Mouse (Mus musculus) hindbrain, embryonic 15.5 days (tissue): ENCODE measurements around the gene Lcn2. TPM values are rescaled to one million over a fixed set of nuclear protein-coding genes. Genes with fewer than 3 reads are reported as not detected.

Source experiments
- ATAC-seq: fragments of 200-750 bp; cut with Nextera tagmentation; 2 replicates; pipeline ENCODE4 v1.8.0; 2017; ENCODE audit warnings: low read depth, moderate number of reproducible peaks, moderate TSS enrichment; ENCODE audit not compliant: low FRiP score
- H3K27ac ChIP-seq: fragments of 300-500 bp; sonication (generic); replicated peaks from 2 replicates; pipeline ENCODE4 v1.5.1; 2015; ENCODE audit warnings: mild to moderate bottlenecking, inconsistent platforms
- H3K27me3 ChIP-seq: fragments of 300-500 bp; sonication (generic); 2 replicates; pipeline ENCODE4 v1.6.1; 2015; ENCODE audit warnings: control low read depth, inconsistent platforms
- H3K36me3 ChIP-seq: fragments of 300-500 bp; sonication (generic); 2 replicates; pipeline ENCODE4 v1.6.1; 2015; ENCODE audit warnings: control low read depth, inconsistent platforms
- H3K4me1 ChIP-seq: fragments of 300-500 bp; sonication (generic); replicated peaks from 2 replicates; pipeline ENCODE4 v1.6.1; 2015; ENCODE audit warnings: control low read depth, inconsistent platforms
- H3K4me2 ChIP-seq: fragments of 300-500 bp; sonication (generic); 2 replicates; pipeline ENCODE4 v1.6.1; 2015; ENCODE audit warnings: moderate library complexity, mild to moderate bottlenecking, inconsistent platforms
- H3K4me3 ChIP-seq: fragments of 300-500 bp; sonication (generic); 2 replicates; pipeline ENCODE4 v1.5.1; 2015; ENCODE audit warnings: mild to moderate bottlenecking, inconsistent platforms
- H3K9ac ChIP-seq: fragments of 300-500 bp; sonication (generic); 2 replicates; pipeline ENCODE4 v1.6.1; 2015; ENCODE audit warnings: inconsistent platforms
- H3K9me3 ChIP-seq: fragments of 300-500 bp; sonication (generic); 2 replicates; pipeline ENCODE4 v1.6.1; 2016; ENCODE audit warnings: control low read depth, inconsistent platforms
- WGBS: fragments of 180-500 bp; shearing (Covaris S2); methylation state at CpG from one replicate; pipeline ENCODE4 v1.1.7; 2015; 5-methylcytosine and 5-hydroxymethylcytosine counted together
- polyA plus RNA-seq: library from polyadenylated mRNA; unstranded; fragments of >200 nt; fragmentation: Nextera tagmentation; extraction: Ambion mirVana; gene quantifications from 2 replicates; pipeline ENCODE4 v1.2.1, GENCODE M21; 2015

Lcn2 gene
- polyA plus RNA-seq, 1 experiment from 2014 or later = 0.73 TPM

DNA sequence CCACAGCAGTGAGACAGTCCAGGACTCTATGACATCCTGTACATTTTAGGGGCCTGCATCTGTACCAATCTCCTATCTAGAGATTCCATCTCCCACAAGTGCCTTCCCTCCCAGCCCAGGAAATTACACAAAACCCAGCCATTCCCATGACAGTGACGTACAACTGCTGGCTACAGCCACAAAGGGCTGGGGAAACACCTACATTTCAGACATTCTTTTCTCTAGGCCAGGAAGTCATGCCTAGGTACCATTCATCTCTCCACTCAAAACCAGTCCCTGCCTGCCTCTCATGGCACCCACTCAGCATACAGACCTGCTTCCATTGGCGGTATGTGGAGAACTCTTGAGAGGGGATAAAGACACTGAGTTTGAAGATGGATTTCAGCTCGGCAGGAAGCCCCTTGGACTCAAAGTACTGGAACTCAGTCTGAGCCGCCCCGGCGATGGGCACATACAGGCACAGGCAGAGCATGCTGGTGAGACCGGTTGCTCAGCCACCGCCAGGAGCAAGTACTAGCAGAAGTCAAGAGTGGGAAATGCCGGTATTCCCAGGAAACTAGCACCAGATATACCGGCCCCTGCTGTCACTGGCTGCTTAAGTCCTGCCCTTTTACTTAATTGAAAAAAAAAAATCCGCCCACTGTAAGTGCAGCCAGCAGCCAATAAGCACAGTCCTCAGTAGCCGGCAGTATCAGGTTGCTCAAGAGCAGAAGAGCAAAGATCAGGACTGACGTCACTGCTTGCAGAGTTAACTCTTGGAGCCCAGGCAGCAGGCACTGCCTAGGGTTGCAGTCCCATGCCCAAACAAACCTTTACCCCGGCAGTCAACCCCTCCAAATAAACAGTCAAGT is 35.7 kb upstream of the Lcn2 start:
- H3K27me3 ChIP-seq = no peaks in the 10 kb centered on the region
- peak overlapping the region; percentile 40 for H3K9ac ChIP-seq
- peak; percentile 80 for ATAC-seq
- peaks cover 53% of the 10 kb centered on the region for H3K4me1 ChIP-seq
- H3K4me2 ChIP-seq = peak overlapping the region; percentile 67
- H3K27ac ChIP-seq = peak overlapping the region; percentile 77
- peak overlapping the region; percentile 41 for H3K4me3 ChIP-seq
- peaks cover 26% of the 10 kb centered on the region for H3K36me3 ChIP-seq
- no peaks in the 10 kb centered on the region for H3K9me3 ChIP-seq
- WGBS = 3% methylated on average over 14 of the region's 14 CpGs

DNA sequence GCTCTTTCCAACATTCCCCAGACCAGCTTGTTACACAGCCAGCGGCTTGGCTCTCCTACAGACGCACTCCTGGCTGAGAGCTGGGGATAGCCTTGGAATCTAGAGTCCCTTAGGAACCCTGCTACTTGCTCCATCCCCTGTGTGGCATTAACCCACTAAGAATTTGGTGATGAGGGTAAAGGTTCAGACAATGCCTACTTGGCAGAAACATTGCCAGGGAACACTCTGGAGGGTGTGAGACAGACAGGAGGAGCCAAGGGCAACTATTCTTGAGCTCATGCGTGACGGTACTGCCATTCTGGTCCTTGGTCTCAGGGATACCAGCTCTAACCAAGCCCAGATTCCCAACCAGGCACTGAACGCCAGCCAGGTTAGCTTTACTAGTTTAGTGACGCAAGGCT is 33.8 kb upstream of the Lcn2 start:
- peaks cover 44% of the 10 kb centered on the region for H3K36me3 ChIP-seq
- H3K9me3 ChIP-seq = no peaks in the 10 kb centered on the region
- 92% methylated on average over 6 of the region's 6 CpGs for WGBS
- peaks cover 36% of the 10 kb centered on the region for H3K4me1 ChIP-seq
- H3K4me2 ChIP-seq = no peak overlapping the region
- H3K4me3 ChIP-seq = no peak overlapping the region
- H3K27ac ChIP-seq = no peak overlapping the region
- no peak overlapping the region for H3K9ac ChIP-seq
- ATAC-seq = no peak
- no peaks in the 10 kb centered on the region for H3K27me3 ChIP-seq

DNA sequence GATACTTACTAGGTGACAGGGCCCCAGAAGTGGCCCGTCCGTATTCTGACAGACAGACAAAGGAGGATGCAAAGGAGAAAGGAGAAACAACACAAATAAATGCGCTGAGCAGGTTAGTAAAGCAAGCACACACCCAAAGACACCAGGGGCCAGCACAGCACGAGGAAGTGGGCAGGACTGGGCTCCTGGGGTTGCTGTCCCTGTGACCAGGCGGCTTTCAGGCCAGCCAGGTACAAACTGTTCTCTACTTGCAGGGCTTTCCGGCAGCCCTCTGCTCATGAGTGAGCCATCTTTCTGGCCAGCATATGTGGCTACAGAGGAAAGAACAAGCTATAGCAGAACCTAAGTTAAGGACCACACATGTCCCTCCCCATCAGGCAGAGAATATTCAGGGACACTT is 32.6 kb upstream of the Lcn2 start:
- no peak overlapping the region for H3K27ac ChIP-seq
- WGBS = 77% methylated on average over 6 of the region's 6 CpGs
- no peak overlapping the region for H3K4me2 ChIP-seq
- no peaks in the 10 kb centered on the region for H3K9me3 ChIP-seq
- ATAC-seq = no peak
- peaks cover 56% of the 10 kb centered on the region for H3K36me3 ChIP-seq
- peaks cover 33% of the 10 kb centered on the region for H3K4me1 ChIP-seq
- H3K9ac ChIP-seq = no peak overlapping the region
- no peaks in the 10 kb centered on the region for H3K27me3 ChIP-seq
- H3K4me3 ChIP-seq = no peak overlapping the region

DNA sequence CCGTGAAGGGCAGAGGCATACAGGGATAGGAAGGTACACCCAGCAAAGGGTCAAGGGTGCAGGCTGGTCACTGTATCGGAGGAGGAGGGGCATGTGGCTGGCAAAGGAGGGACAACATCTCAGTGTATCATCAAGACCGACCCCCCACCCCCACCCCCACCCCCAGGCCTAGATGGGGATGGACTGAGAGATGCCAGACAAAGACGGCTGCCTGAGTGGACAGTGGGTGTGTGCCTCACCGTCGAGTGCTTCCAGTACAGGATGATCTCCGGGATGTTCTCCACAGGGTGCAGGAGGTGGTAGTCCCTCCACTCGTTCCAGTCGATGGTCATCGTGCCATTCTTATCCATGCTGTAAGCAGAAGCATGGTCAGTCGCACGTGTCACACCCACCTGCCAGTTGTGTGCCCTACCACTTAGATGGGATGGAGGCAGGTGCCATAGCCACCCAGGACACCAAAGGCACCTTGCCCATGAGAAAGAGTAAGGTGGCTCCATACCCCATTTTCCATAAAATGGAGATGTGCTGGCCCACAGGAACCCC is 32.1 kb upstream of the Lcn2 start:
- Histone ChIP-seq H3K27ac (no peak overlapping the region), H3K4me3 (no peak overlapping the region), H3K36me3 (peaks cover 61% of the 10 kb centered on the region), H3K27me3 (no peaks in the 10 kb centered on the region), H3K4me1 (peaks cover 31% of the 10 kb centered on the region), H3K4me2 (no peak overlapping the region), H3K9me3 (no peaks in the 10 kb centered on the region), H3K9ac (no peak overlapping the region)
- 89% methylated on average over 12 of the region's 12 CpGs for WGBS
- ATAC-seq = no peak

DNA sequence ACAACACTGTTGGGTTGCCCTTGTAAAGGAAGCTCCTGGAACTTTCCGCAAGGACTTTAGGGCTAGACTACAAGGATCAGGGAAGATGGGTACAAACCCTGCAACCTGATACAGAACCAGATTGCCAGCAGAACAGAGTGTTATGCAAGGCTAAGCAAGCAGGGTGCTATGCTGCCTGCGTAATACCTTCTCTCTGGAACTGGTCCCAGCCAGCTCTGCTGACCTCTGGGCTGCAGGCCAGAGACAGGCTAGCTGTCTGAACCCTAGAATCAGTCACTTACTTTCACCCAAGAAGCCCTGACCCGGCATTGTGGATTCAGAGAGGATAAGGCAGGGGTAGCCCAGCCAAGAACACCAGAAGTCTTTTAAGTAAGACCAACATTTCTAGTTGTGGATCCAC is 31.3 kb upstream of the Lcn2 start:
- Histone ChIP-seq H3K36me3 (peaks cover 62% of the 10 kb centered on the region), H3K4me2 (no peak overlapping the region), H3K4me3 (no peak overlapping the region), H3K4me1 (peaks cover 24% of the 10 kb centered on the region), H3K9ac (no peak overlapping the region), H3K27ac (no peak overlapping the region), H3K27me3 (no peaks in the 10 kb centered on the region), H3K9me3 (no peaks in the 10 kb centered on the region)
- WGBS = 89% methylated on average over 3 of the region's 3 CpGs
- ATAC-seq = no peak

DNA sequence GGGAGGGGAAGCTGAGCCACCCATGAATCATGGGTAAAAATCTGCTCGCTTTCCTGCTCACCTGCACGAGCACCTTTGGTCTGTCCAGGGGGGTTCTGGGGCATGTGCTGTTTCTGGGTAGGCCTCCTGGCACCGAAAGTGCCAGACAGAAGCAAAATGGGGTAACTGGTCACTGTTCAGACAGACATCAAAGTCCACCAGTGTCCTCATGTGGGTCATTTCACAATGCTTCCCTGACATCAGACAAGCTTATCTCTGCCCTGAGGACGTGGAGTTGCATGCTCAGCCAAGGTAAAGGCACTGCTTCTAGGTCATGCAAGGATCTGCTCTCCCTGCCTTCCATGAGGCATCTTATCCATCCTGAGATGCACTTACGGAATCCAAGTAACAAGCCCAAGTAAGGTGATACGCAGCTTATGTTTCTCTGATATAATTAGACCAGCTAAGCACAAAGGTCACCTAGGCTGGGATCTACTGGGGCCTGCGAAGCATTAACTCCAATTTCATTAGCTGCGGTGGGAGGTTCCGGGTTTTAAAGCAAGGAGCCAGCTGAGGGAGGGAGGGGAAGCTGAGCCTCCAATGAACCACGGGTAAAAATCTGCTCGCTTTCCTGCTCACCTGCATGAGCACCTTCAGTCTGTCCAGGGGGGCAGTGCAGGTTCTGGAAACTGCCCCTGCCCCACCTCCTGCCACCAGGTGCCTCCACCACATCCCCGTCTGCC is 30.5 kb upstream of the Lcn2 start:
- 93% methylated on average over 12 of the region's 12 CpGs for WGBS
- H3K4me2 ChIP-seq = no peak overlapping the region
- H3K4me3 ChIP-seq = no peak overlapping the region
- H3K9me3 ChIP-seq = no peaks in the 10 kb centered on the region
- H3K27ac ChIP-seq = no peak overlapping the region
- H3K36me3 ChIP-seq = peaks cover 62% of the 10 kb centered on the region
- peaks cover 16% of the 10 kb centered on the region for H3K4me1 ChIP-seq
- H3K27me3 ChIP-seq = no peaks in the 10 kb centered on the region
- no peak overlapping the region for H3K9ac ChIP-seq
- no peak for ATAC-seq

DNA sequence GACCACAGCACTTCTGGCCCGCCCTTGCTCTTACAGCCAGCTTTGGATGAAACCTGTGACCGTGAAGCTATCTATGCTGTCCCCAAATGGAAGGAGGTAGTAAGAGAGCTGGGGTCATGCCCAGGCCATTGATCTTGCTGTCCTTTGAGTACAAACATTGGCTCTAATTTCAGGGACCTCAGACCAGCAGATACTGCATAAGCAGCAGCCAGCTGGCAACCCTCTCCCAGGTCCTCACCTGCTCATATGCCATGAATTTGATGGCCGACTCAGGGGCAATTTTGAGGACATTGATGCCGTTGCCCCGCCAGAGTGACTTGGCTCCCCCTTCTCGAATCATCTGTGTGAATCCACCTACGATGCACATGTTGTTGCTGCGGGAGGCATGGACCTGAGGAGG is 29.4 kb upstream of the Lcn2 start:
- Histone ChIP-seq H3K27me3 (no peaks in the 10 kb centered on the region), H3K4me1 (peaks cover 5% of the 10 kb centered on the region), H3K9me3 (no peaks in the 10 kb centered on the region), H3K4me2 (no peak overlapping the region), H3K27ac (no peak overlapping the region), H3K9ac (no peak overlapping the region), H3K4me3 (no peak overlapping the region), H3K36me3 (peaks cover 62% of the 10 kb centered on the region)
- no peak for ATAC-seq
- 94% methylated on average over 8 of the region's 8 CpGs for WGBS

DNA sequence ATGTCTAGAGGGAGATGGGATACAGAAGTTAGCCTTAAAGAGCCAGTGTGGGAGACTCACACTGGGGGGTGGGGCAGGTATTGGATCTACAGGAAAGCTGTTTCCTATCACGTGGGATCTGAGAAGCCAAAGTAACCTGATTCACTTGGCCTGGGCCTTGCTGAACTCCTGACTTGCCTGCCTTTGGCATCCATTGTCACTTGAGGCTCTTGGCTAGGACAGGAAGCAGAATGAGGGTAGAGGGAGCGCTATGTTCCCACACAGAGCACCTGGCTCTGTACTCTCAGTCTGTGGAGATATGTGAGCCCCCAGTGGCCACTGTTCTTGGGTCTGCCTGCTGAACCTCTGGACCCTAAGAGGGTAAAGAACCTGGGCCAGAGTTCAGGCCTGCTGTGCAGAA is 28.5 kb upstream of the Lcn2 start:
- H3K9ac ChIP-seq = no peak overlapping the region

DNA sequence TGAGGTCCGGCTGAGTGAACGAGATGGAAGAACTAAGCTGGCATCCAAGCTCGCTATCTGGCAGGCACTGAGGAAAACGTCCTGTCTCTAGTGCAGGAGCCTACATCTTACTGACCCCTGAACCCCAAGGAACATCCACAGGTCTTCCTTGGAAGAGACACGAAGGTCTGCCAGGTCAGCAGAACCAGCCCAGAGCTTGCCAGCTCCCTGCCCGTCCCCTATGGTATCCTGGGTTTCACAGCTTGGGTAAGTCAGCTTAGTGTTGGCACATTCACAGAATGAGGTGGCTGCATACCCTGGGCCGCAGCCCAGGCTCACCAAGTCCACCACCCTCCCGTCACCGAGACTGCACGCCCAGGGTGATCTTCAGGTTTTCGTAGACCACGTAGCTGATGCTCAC is 27.7 kb upstream of the Lcn2 start:
- Histone ChIP-seq H3K9me3 (no peaks in the 10 kb centered on the region), H3K4me2 (no peak overlapping the region), H3K4me3 (no peak overlapping the region), H3K4me1 (no peaks in the 10 kb centered on the region), H3K27me3 (no peaks in the 10 kb centered on the region), H3K9ac (no peak overlapping the region), H3K27ac (no peak overlapping the region), H3K36me3 (peaks cover 58% of the 10 kb centered on the region)
- no peak for ATAC-seq
- WGBS = 92% methylated on average over 12 of the region's 12 CpGs

More for the DNA sequence above, 28.5 kb upstream of the Lcn2 start:
- H3K9me3 ChIP-seq = no peaks in the 10 kb centered on the region
- no peak overlapping the region for H3K4me2 ChIP-seq
- no peaks in the 10 kb centered on the region; the same call in 1 of the 2 replicates for H3K4me1 ChIP-seq
- peaks cover 62% of the 10 kb centered on the region for H3K36me3 ChIP-seq
- H3K4me3 ChIP-seq = no peak overlapping the region
- H3K27ac ChIP-seq = no peak overlapping the region
- ATAC-seq = no peak
- H3K27me3 ChIP-seq = no peaks in the 10 kb centered on the region
- WGBS = 91% methylated on average over 2 of the region's 2 CpGs

DNA sequence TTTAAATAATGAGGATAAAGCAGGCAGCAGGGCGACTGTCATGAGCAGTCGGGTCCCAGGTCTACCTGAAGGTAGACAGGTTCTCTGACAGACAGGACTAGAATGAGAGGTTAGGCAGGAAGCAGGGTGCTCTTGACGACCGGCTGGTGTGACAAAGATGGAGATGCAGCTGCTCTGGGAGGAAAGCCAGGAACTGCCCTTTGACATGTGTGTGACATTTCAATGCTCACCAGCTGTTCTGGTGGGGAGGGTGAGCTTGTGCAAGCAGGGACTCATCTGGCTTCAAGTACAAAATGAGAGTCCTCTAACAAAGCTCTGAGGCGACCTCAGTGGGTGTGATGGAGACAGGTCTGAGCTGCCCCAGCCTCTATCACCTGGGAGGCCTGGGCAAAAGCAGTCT is 25.9 kb upstream of the Lcn2 start:
- H3K4me1 ChIP-seq = no peaks in the 10 kb centered on the region
- ATAC-seq = no peak
- WGBS = 61% methylated on average over 5 of the region's 5 CpGs
- no peaks in the 10 kb centered on the region for H3K9me3 ChIP-seq
- H3K4me2 ChIP-seq = no peak overlapping the region
- no peak overlapping the region for H3K27ac ChIP-seq
- H3K36me3 ChIP-seq = peaks cover 39% of the 10 kb centered on the region
- H3K4me3 ChIP-seq = no peak overlapping the region
- H3K9ac ChIP-seq = no peak overlapping the region
- H3K27me3 ChIP-seq = no peaks in the 10 kb centered on the region

DNA sequence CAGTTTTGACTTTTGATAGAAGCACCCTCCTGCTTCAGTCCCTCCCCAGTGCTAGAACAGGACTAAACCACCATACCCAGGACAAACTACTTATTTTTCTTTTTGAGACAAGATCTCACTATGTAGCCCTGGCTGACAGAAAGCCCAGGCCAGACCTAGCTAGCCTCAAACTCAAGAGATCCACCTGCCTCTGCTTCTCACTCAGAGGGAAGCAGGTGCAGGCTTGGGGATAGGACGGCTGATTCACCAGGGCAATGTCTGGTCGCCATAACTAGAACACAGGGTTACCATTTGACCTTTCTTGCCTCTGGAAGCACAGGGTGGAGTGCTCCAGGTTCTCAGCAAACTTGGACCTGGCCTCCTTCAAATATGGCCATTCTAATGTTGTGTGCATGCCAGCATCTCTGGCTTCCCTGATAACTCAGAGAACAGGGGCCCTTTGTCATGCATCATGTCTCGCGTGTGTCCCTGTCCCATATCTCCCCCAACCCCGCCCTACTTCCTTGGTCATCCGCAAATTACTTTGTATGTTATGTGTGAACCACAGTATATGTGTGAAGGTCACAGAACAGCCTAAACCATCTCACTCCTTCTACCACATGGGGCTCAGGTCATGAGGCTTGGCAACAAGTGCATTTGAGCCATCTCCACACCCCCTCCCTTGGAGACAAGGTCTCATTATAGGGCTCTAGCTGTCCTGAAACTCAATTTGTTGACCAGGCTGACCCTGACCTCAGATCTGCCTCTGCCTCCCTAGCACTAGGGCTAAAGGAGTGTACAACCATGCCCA is 24.9 kb upstream of the Lcn2 start:
- ATAC-seq = no peak
- H3K27me3 ChIP-seq = no peaks in the 10 kb centered on the region
- 93% methylated on average over 6 of the region's 6 CpGs for WGBS
- H3K27ac ChIP-seq = no peak overlapping the region
- H3K9ac ChIP-seq = no peak overlapping the region
- H3K36me3 ChIP-seq = peaks cover 29% of the 10 kb centered on the region
- no peak overlapping the region for H3K4me2 ChIP-seq
- H3K4me1 ChIP-seq = no peaks in the 10 kb centered on the region
- no peaks in the 10 kb centered on the region for H3K9me3 ChIP-seq
- H3K4me3 ChIP-seq = no peak overlapping the region

DNA sequence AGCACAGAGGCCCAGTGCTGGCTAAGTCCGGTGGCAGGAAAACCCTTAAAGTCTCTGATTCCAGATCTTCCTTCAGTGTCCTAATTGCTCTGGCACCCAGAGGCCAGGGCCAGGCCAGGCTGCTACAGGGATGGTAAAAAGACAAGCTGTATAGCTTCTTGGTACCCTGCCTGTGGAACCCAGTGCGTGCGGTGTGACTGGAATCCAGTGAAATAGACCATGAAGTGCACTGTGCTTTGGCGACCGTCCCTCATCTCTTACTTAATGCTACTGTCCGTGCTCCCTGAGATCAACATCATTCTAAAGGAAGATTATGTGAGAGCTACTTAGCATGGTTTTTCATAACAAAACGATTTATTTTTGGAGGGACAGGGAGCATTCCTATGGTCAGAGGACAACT is 23.4 kb upstream of the Lcn2 start:
- H3K36me3 ChIP-seq = peaks cover 14% of the 10 kb centered on the region; the same call in 1 of the 2 replicates
- H3K27me3 ChIP-seq = no peaks in the 10 kb centered on the region
- H3K4me3 ChIP-seq = no peak overlapping the region
- 87% methylated on average over 7 of the region's 7 CpGs for WGBS
- no peaks in the 10 kb centered on the region for H3K4me1 ChIP-seq
- H3K4me2 ChIP-seq = no peak overlapping the region
- no peak for ATAC-seq
- no peak overlapping the region for H3K27ac ChIP-seq
- H3K9me3 ChIP-seq = no peaks in the 10 kb centered on the region
- H3K9ac ChIP-seq = no peak overlapping the region
